Mouse (Mus musculus): ENCODE measurements around the gene Ckmt1.

Ckmt1 gene

GRCm38 (mm10) chr2:121412843-121413386 is 55.4 kb downstream of the Ckmt1 start:
- DNase-seq (ENCODE audit: low read depth, low spot score): no peak

All from brain, adult 2 months (tissue).